8 mouse cellular contexts compared by ENCODE assay signal in genomic region chr4:141077681-141078509, GRCm38 (mm10). TPM values are rescaled to one million over a fixed set of nuclear protein-coding genes. Genes with fewer than 3 reads are reported as not detected.
A peak's percentile ranks its signal among the peaks of the same experiment; 100 is the strongest.
DNase-seq lines count a peak whose midpoint lies in the region; ATAC-seq and TF ChIP-seq lines count a peak whose summit lies in the region.

TSS of gene Necap2 (minus strand) at chr4:141078357.

- H3K4me2 ChIP-seq in heart, embryonic 15.5 days = peak within 1 kb of the TSS; percentile 94
- H3K4me2 ChIP-seq in liver, embryonic 14.5 days (ENCODE audit: low read depth) = peak within 1 kb of the TSS; percentile 97
- peak within 1 kb of the TSS; percentile 98 for H3K4me2 ChIP-seq in neural tube, embryonic 11.5 days (ENCODE audit: low read depth)
- peak within 1 kb of the TSS; percentile 95 for H3K4me2 ChIP-seq in stomach, postnatal 0 days (replicated peaks; ENCODE audit: low read depth)

- peaks cover 30% of the 10 kb centered on the region for H3K36me3 ChIP-seq in forebrain, embryonic 10.5 days (replicated peaks)
- peaks cover 4% of the 10 kb centered on the region; the same call in 1 of the 2 replicates for H3K36me3 ChIP-seq in heart, embryonic 15.5 days
- H3K36me3 ChIP-seq in liver, embryonic 14.5 days (replicated peaks; ENCODE audit: control insufficient read depth, insufficient read depth, low read depth) = peaks cover 10% of the 10 kb centered on the region
- no peaks in the 10 kb centered on the region for H3K36me3 ChIP-seq in neural tube, embryonic 11.5 days (ENCODE audit: control insufficient read depth, insufficient read depth, low read length)
- no peaks in the 10 kb centered on the region for H3K36me3 ChIP-seq in stomach, postnatal 0 days (ENCODE audit: control insufficient read depth, insufficient read depth, low read length)

- H3K4me3 ChIP-seq in forebrain, embryonic 10.5 days = peak within 1 kb of the TSS; percentile 99
- H3K4me3 ChIP-seq in heart, embryonic 15.5 days = peak within 1 kb of the TSS; percentile 82
- peak within 1 kb of the TSS; percentile 96 for H3K4me3 ChIP-seq in liver, embryonic 14.5 days (ENCODE audit: insufficient read depth in 1 of 2, low read depth in 2 of 2, low read length in 2 of 2)
- peak within 1 kb of the TSS; percentile 98 for H3K4me3 ChIP-seq in neural tube, embryonic 11.5 days (ENCODE audit: low read depth, low read length)
- peak within 1 kb of the TSS; percentile 89 for H3K4me3 ChIP-seq in stomach, postnatal 0 days (ENCODE audit: low read depth, low read length)

- ATAC-seq in CD4-positive, CD25-positive, alpha-beta regulatory T cell, adult 4 months = peak; percentile 98
- ATAC-seq in heart, embryonic 15.5 days (replicated peaks; ENCODE audit: insufficient number of reproducible peaks, insufficient read depth, low FRiP score, low read depth) = peak; percentile 87
- peak; percentile 82 for ATAC-seq in liver, embryonic 14.5 days (ENCODE audit: insufficient read depth)
- peak; percentile 91 for ATAC-seq in neural tube, embryonic 11.5 days (ENCODE audit: insufficient read depth, low FRiP score, low TSS enrichment)
- peak; percentile 93 for ATAC-seq in stomach, postnatal 0 days (ENCODE audit: low FRiP score, low TSS enrichment)

- TF ChIP-seq CTCF in liver, embryonic 14.5 days (IDR thresholded peaks at IDR 0.05; ENCODE audit: low read depth) = peak; percentile 94
- TF ChIP-seq CTCF in stomach, postnatal 0 days (IDR thresholded peaks at IDR 0.05; ENCODE audit: low read depth) = peak; percentile 88

- H3K27ac ChIP-seq in forebrain, embryonic 10.5 days = peak within 1 kb of the TSS; percentile 88
- H3K27ac ChIP-seq in heart, embryonic 15.5 days = peak within 1 kb of the TSS; percentile 83
- H3K27ac ChIP-seq in liver, embryonic 14.5 days = peak within 1 kb of the TSS; percentile 93
- H3K27ac ChIP-seq in neural tube, embryonic 11.5 days (ENCODE audit: low read depth, low read length) = no peak within 1 kb of the TSS
- H3K27ac ChIP-seq in stomach, postnatal 0 days (replicated peaks) = peak within 1 kb of the TSS; percentile 61

- H3K4me1 ChIP-seq in forebrain, embryonic 10.5 days = peaks cover 21% of the 10 kb centered on the region
- peaks cover 43% of the 10 kb centered on the region for H3K4me1 ChIP-seq in heart, embryonic 15.5 days (replicated peaks)
- peaks cover 29 to 34% of the 10 kb centered on the region in 2 experiments for H3K4me1 ChIP-seq in liver, embryonic 14.5 days (replicated peaks; ENCODE audit: control insufficient read depth in 2 of 2, insufficient read depth in 2 of 2, low read length in 1 of 2)
- peaks cover 7% of the 10 kb centered on the region for H3K4me1 ChIP-seq in neural tube, embryonic 11.5 days (ENCODE audit: control insufficient read depth, insufficient read depth, low read length)
- H3K4me1 ChIP-seq in stomach, postnatal 0 days (replicated peaks; ENCODE audit: control insufficient read depth, insufficient read depth) = 0 out of 2 replicates have a peak, but pooled peaks cover 2% of the 10 kb centered on the region

- 1% methylated on average over 67 of the region's 67 CpGs for WGBS in forebrain, embryonic 10.5 days
- WGBS in heart, embryonic 15.5 days = under 1% methylated on average over 67 of the region's 67 CpGs
- WGBS in liver, embryonic 14.5 days (ENCODE audit: insufficient replicate concordance) = under 1% methylated on average over 67 of the region's 67 CpGs
- WGBS in neural tube, embryonic 11.5 days = under 1% methylated on average over 66 of the region's 67 CpGs
- under 1% methylated on average over 67 of the region's 67 CpGs for WGBS in stomach, postnatal 0 days

- 0 out of 2 replicates have a peak, but pooled peaks have one; percentile 42 for TF ChIP-seq EP300 in liver, embryonic 14.5 days (IDR thresholded peaks at IDR 0.05; ENCODE audit: low read depth)
- no peak for TF ChIP-seq EP300 in stomach, postnatal 0 days (optimal IDR thresholded peaks at IDR 0.05)

- peak; percentile 90 for DNase-seq in c-Kit-negative CD71-positive TER-119-positive erythroid progenitor cells, embryonic 14.5 days (ENCODE audit: low read depth, low spot score)
- DNase-seq in forebrain, embryonic 10.5 days (ENCODE audit: extremely low spot score, low spot score) = peak; percentile 97
- peak; percentile 96 for DNase-seq in kidney, postnatal 25 days
- DNase-seq in liver, embryonic 14.5 days (ENCODE audit: low read depth in 3 of 3, low spot score in 3 of 3) = peak; percentile 89 to 93 (median 92)
- peak; percentile 97 for DNase-seq in neural tube, embryonic 11.5 days (ENCODE audit: low spot score)
- peak; percentile 96 for DNase-seq in stomach, postnatal 0 days (ENCODE audit: low spot score)

- no peaks in the 10 kb centered on the region for H3K27me3 ChIP-seq in forebrain, embryonic 10.5 days (ENCODE audit: poor library complexity, severe bottlenecking)
- H3K27me3 ChIP-seq in heart, embryonic 15.5 days = no peaks in the 10 kb centered on the region
- no peaks in the 10 kb centered on the region for H3K27me3 ChIP-seq in liver, embryonic 14.5 days (ENCODE audit: control insufficient read depth, insufficient read depth, low read length)
- no peaks in the 10 kb centered on the region for H3K27me3 ChIP-seq in neural tube, embryonic 11.5 days (ENCODE audit: control insufficient read depth, insufficient read depth, low read length)
- no peaks in the 10 kb centered on the region for H3K27me3 ChIP-seq in stomach, postnatal 0 days (ENCODE audit: control insufficient read depth, insufficient read depth, low read length)

- H3K9ac ChIP-seq in heart, embryonic 15.5 days = peak within 1 kb of the TSS; percentile 88
- peak within 1 kb of the TSS; percentile 94 for H3K9ac ChIP-seq in liver, embryonic 14.5 days (replicated peaks)
- peak within 1 kb of the TSS; percentile 86 for H3K9ac ChIP-seq in neural tube, embryonic 11.5 days (ENCODE audit: low read length)
- H3K9ac ChIP-seq in stomach, postnatal 0 days (ENCODE audit: low read length) = peak within 1 kb of the TSS; percentile 89

- H3K9me3 ChIP-seq in forebrain, embryonic 10.5 days = no peaks in the 10 kb centered on the region
- no peaks in the 10 kb centered on the region for H3K9me3 ChIP-seq in heart, embryonic 15.5 days (replicated peaks)
- no peaks in the 10 kb centered on the region for H3K9me3 ChIP-seq in liver, embryonic 14.5 days (ENCODE audit: control insufficient read depth, low read length)
- no peaks in the 10 kb centered on the region for H3K9me3 ChIP-seq in neural tube, embryonic 11.5 days (ENCODE audit: control insufficient read depth, low read length)
- H3K9me3 ChIP-seq in stomach, postnatal 0 days (ENCODE audit: control insufficient read depth, low read length) = no peaks in the 10 kb centered on the region

RNA-seq across cellular contexts. Expression of gene Necap2, which starts in this region (rescaled TPM):
- polyA plus RNA-seq in CD4-positive, CD25-positive, alpha-beta regulatory T cell, adult 4 months (2017; shearing (Covaris generic)) = 100 to 1,000 TPM in 1 of 2 experiments, 10 to 100 TPM in 1; 83.0 to 153 TPM
- 54.1 and 54.7 TPM in 2 replicates for polyA plus RNA-seq in forebrain, embryonic 10.5 days (2016; fragmentation: Nextera tagmentation; extraction: Ambion mirVana)
- 38.6 and 52.4 TPM in 2 replicates for polyA plus RNA-seq in heart, embryonic 15.5 days (2015; fragmentation: Nextera tagmentation; extraction: Ambion mirVana)
- polyA plus RNA-seq in liver, embryonic 14.5 days (2012; rRNA removed) = 58.9 and 60.3 TPM in 2 replicates
- 88.7 and 99.5 TPM in 2 replicates for polyA plus RNA-seq in liver, embryonic 14.5 days (2014; fragmentation: Nextera tagmentation; extraction: Ambion mirVana)
- polyA plus RNA-seq in neural tube, embryonic 11.5 days (2014; fragmentation: Nextera tagmentation; extraction: Ambion mirVana) = 47.7 and 53.0 TPM in 2 replicates
- polyA plus RNA-seq in stomach, postnatal 0 days (2015; fragmentation: Nextera tagmentation; extraction: Ambion mirVana) = 77.7 and 81.1 TPM in 2 replicates
